Mouse (Mus musculus) urinary bladder, postnatal 36 days (tissue): ENCODE results near the gene Ctps2.

Source experiments
- DNase-seq, 2 experiments: peaks; one replicate each; pipeline ENCODE4 v3.0.0; 2022; ENCODE audit warnings: low spot score in 2 of 2, mixed read lengths in 1 of 2

The Ctps2 gene

GRCm38 (mm10) chrX:162976194-162976593, 75.2 kb downstream of the Ctps2 start:
- no peak for DNase-seq

- no peak for DNase-seq
These were observed 85.9 kb downstream of the Ctps2 start for GRCm38 (mm10) chrX:162986876-162987495.

- DNase-seq, result no peak
These were observed 90.4 kb downstream of the Ctps2 start for GRCm38 (mm10) chrX:162991396-162991795.

- no peak for DNase-seq
These were observed 91.1 kb downstream of the Ctps2 start for GRCm38 (mm10) chrX:162992121-162992520.

- no peak for DNase-seq
These were observed 126.8 kb downstream of the Ctps2 start for GRCm38 (mm10) chrX:163027864-163028263.

- DNase-seq, result no peak
These were observed 137.7 kb downstream of the Ctps2 start for GRCm38 (mm10) chrX:163038767-163039166.

- no peak for DNase-seq
These were observed 141.7 kb downstream of the Ctps2 start for GRCm38 (mm10) chrX:163042771-163043170.

GRCm38 (mm10) chrX:163063936-163064335, 162.9 kb downstream of the Ctps2 start:
- no peak for DNase-seq
